Mouse (Mus musculus) embryonic fibroblast, embryonic 13.5 days (primary cell): ENCODE data around the gene Smug1.

ENCODE experiments used
- CTCF ChIP-seq: IDR thresholded peaks from 2 replicates; pipeline ENCODE4 v1.5.1; 2011; ENCODE audit warnings: mild to moderate bottlenecking, control low read depth, low read length, moderate library complexity, borderline replicate concordance; ENCODE audit not compliant: insufficient read depth
- POLR2A ChIP-seq: IDR thresholded peaks from 2 replicates; pipeline ENCODE4 v1.6.1; 2011; ENCODE audit warnings: low read depth, mild to moderate bottlenecking, control low read depth, low read length, moderate library complexity

GRCm38 (mm10) chr15:103121416-103121815 is 45.5 kb downstream of the Smug1 start:
- peak; percentile 23; the same call in 1 of the 2 replicates for TF ChIP-seq CTCF
- no peak for TF ChIP-seq POLR2A
